Mouse (Mus musculus) cortical plate, adult 2 months (tissue): ENCODE data around the gene Abcc1.

Experiments used
- CTCF ChIP-seq: fragments of 200-500 bp; IDR thresholded peaks from 2 replicates; pipeline ENCODE4 v1.5.1; 2011; ENCODE audit warnings: mild to moderate bottlenecking, control low read depth, low read length; ENCODE audit not compliant: insufficient read depth; ENCODE audit errors: extremely low read depth
- POLR2A ChIP-seq: fragments of 200-500 bp; IDR thresholded peaks from 2 replicates; pipeline ENCODE4 v1.6.1; 2011; ENCODE audit warnings: mild to moderate bottlenecking, low read length, control low read depth; ENCODE audit not compliant: insufficient read depth; ENCODE audit errors: extremely low read depth

DNA sequence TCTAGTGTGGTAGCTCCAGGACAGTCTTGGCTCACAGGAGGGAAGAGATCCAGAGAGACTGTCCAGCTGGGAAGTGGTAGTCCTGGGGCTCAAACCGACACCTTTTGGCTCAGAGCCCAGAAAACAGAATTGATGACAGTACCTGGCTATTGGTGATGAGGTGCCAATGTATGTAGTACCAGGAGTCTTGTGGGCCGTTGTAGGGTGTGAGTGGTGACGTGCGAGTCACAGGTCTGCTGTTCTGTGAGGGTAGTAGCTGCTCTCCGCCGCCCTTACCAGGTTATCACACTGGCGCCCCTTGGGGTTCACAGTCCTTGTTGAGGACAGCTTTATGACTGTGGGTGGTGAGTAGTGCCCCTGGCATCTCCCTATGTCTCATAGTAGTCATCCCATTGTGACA is 77.2 kb downstream of the Abcc1 start:
- TF ChIP-seq CTCF (no peak), POLR2A (no peak)
